Mouse (Mus musculus) hindbrain, embryonic 11.5 days (tissue): Measurements from ENCODE around the gene Prrt1. TPM values are rescaled to one million over a fixed set of nuclear protein-coding genes. Genes with fewer than 3 reads are reported as not detected.
A peak's percentile ranks its signal among the peaks of the same experiment; 100 is the strongest.

Experiments
- ATAC-seq: fragments of 200-750 bp; cut with Nextera tagmentation; 2 replicates; pipeline ENCODE4 v1.8.0; 2017; ENCODE audit warnings: mild to moderate bottlenecking, moderate TSS enrichment, moderate library complexity; ENCODE audit not compliant: low FRiP score
- DNase-seq: peaks from one replicate; pipeline ENCODE4 v3.0.0-alpha.2; 2015; ENCODE audit warnings: low spot score
- H3K27ac ChIP-seq: fragments of 300-500 bp; sonication (generic); 2 replicates; pipeline ENCODE4 v1.5.1; 2014; ENCODE audit warnings: mild to moderate bottlenecking, low read depth, low read length
- H3K27me3 ChIP-seq: fragments of 300-500 bp; sonication (generic); 2 replicates; pipeline ENCODE4 v1.6.1; 2014; ENCODE audit warnings: mild to moderate bottlenecking, low read length, moderate library complexity, mixed read lengths; ENCODE audit not compliant: control insufficient read depth, insufficient read depth
- H3K36me3 ChIP-seq: fragments of 300-500 bp; sonication (generic); 2 replicates; pipeline ENCODE4 v1.6.1; 2014; ENCODE audit warnings: mild to moderate bottlenecking, low read length, moderate library complexity, mixed read lengths; ENCODE audit not compliant: control insufficient read depth, insufficient read depth
- H3K4me1 ChIP-seq: fragments of 300-500 bp; sonication (generic); replicated peaks from 2 replicates; pipeline ENCODE4 v1.6.1; 2014; ENCODE audit warnings: low read length, mixed read lengths; ENCODE audit not compliant: control insufficient read depth, insufficient read depth
- H3K4me2 ChIP-seq: fragments of 300-500 bp; sonication (generic); replicated peaks from 2 replicates; pipeline ENCODE4 v1.6.1; 2014; ENCODE audit warnings: mild to moderate bottlenecking, low read depth, low read length
- H3K4me3 ChIP-seq: fragments of 300-500 bp; sonication (generic); 2 replicates; pipeline ENCODE4 v1.5.1; 2014; ENCODE audit warnings: low read depth, low read length
- H3K9ac ChIP-seq: fragments of 300-500 bp; sonication (generic); 2 replicates; pipeline ENCODE4 v1.6.1; 2014; ENCODE audit warnings: low read depth, low read length
- H3K9me3 ChIP-seq: fragments of 300-500 bp; sonication (generic); 2 replicates; pipeline ENCODE4 v1.6.1; 2016; ENCODE audit warnings: low read length; ENCODE audit not compliant: control insufficient read depth
- WGBS: fragments of 180-500 bp; shearing (Covaris S2); extraction: QIAGEN DNeasy Blood & Tissue Kit; methylation state at CpG from one replicate; pipeline ENCODE4 v1.1.7; 2014; 5-methylcytosine and 5-hydroxymethylcytosine counted together
- polyA plus RNA-seq: library from polyadenylated mRNA; unstranded; fragments of >200 nt; fragmentation: Nextera tagmentation; extraction: Ambion mirVana; gene quantifications from 2 replicates; pipeline ENCODE4 v1.2.1, GENCODE M21; 2014

The Prrt1 gene
- polyA plus RNA-seq, 1 experiment from 2014 or later, result 2.0 TPM

- WGBS, result 19% methylated on average over 24 of the region's 24 CpGs
- Histone ChIP-seq H3K9ac (peak overlapping the region; percentile 91), H3K4me1 (peaks cover 16% of the 10 kb centered on the region), H3K4me3 (peak overlapping the region; percentile 96), H3K4me2 (peak overlapping the region; percentile 81), H3K27me3 (no peaks in the 10 kb centered on the region), H3K27ac (peak overlapping the region; percentile 87), H3K36me3 (peaks cover 6% of the 10 kb centered on the region), H3K9me3 (no peaks in the 10 kb centered on the region)
- ATAC-seq (no peak), DNase-seq (peak; percentile 39)
Measured at GRCm38 (mm10) chr17:34604511-34605237, 24.7 kb upstream of the Prrt1 start.

GRCm38 (mm10) chr17:34605609-34606008 lies 23.7 kb upstream of the Prrt1 start:
- ATAC-seq, result peak; percentile 37
- Histone ChIP-seq H3K36me3 (no peaks in the 10 kb centered on the region), H3K4me2 (peak overlapping the region; percentile 95), H3K27me3 (no peaks in the 10 kb centered on the region), H3K9ac (peak overlapping the region; percentile 91), H3K4me3 (peak overlapping the region; percentile 96), H3K27ac (peak overlapping the region; percentile 87), H3K4me1 (peaks cover 16% of the 10 kb centered on the region), H3K9me3 (no peaks in the 10 kb centered on the region)
- 0% methylated on average over 21 of the region's 30 CpGs for WGBS
- DNase-seq, result peak; percentile 96

- Histone ChIP-seq H3K4me2 (peak overlapping the region; percentile 95), H3K9ac (peak overlapping the region; percentile 91), H3K9me3 (no peaks in the 10 kb centered on the region), H3K36me3 (no peaks in the 10 kb centered on the region), H3K27me3 (no peaks in the 10 kb centered on the region), H3K4me1 (peaks cover 16% of the 10 kb centered on the region), H3K27ac (peak overlapping the region; percentile 85), H3K4me3 (peak overlapping the region; percentile 96)
- ATAC-seq (no peak), DNase-seq (no peak)
- 18% methylated on average over 32 of the region's 32 CpGs for WGBS
Measured at GRCm38 (mm10) chr17:34606186-34607039, 22.9 kb upstream of the Prrt1 start.

GRCm38 (mm10) chr17:34607997-34608396 lies 21.3 kb upstream of the Prrt1 start:
- Histone ChIP-seq H3K9ac (no peak overlapping the region), H3K4me3 (no peak overlapping the region), H3K9me3 (no peaks in the 10 kb centered on the region), H3K27ac (no peak overlapping the region), H3K27me3 (no peaks in the 10 kb centered on the region), H3K4me1 (peaks cover 12% of the 10 kb centered on the region), H3K36me3 (0 out of 2 replicates have a peak, but pooled peaks cover 4% of the 10 kb centered on the region), H3K4me2 (no peak overlapping the region)
- no peak for ATAC-seq
- WGBS, result 90% methylated on average over 7 of the region's 7 CpGs
- DNase-seq, result no peak

GRCm38 (mm10) chr17:34611050-34611449 lies 18.3 kb upstream of the Prrt1 start:
- DNase-seq, result no peak
- no peak for ATAC-seq
- Histone ChIP-seq H3K9ac (no peak overlapping the region), H3K4me2 (no peak overlapping the region), H3K4me3 (no peak overlapping the region), H3K27me3 (no peaks in the 10 kb centered on the region), H3K36me3 (0 out of 2 replicates have a peak, but pooled peaks cover 4% of the 10 kb centered on the region), H3K4me1 (peaks cover 7% of the 10 kb centered on the region), H3K27ac (no peak overlapping the region), H3K9me3 (no peaks in the 10 kb centered on the region)
- 94% methylated on average over 8 of the region's 8 CpGs for WGBS

- no peak overlapping the region for H3K27ac ChIP-seq
- 0 out of 2 replicates have a peak, but pooled peaks cover 4% of the 10 kb centered on the region for H3K36me3 ChIP-seq
- H3K4me1 ChIP-seq, result no peaks in the 10 kb centered on the region
- no peak overlapping the region for H3K4me2 ChIP-seq
- 85% methylated on average over 11 of the region's 11 CpGs for WGBS
- ATAC-seq (no peak), DNase-seq (no peak)
- no peak overlapping the region for H3K4me3 ChIP-seq
- no peaks in the 10 kb centered on the region for H3K9me3 ChIP-seq
- no peak overlapping the region for H3K9ac ChIP-seq
- H3K27me3 ChIP-seq, result no peaks in the 10 kb centered on the region
Measured at GRCm38 (mm10) chr17:34613054-34613645, 16.2 kb upstream of the Prrt1 start.

- Histone ChIP-seq H3K4me1 (no peaks in the 10 kb centered on the region), H3K4me2 (no peak overlapping the region), H3K4me3 (no peak overlapping the region), H3K36me3 (0 out of 2 replicates have a peak, but pooled peaks cover 4% of the 10 kb centered on the region), H3K9me3 (no peaks in the 10 kb centered on the region), H3K9ac (no peak overlapping the region), H3K27ac (no peak overlapping the region), H3K27me3 (no peaks in the 10 kb centered on the region)
- no peak for ATAC-seq
- no peak for DNase-seq
- 88% methylated on average over 10 of the region's 10 CpGs for WGBS
Measured at GRCm38 (mm10) chr17:34613830-34614229, 15.5 kb upstream of the Prrt1 start.

- ATAC-seq, result no peak
- H3K4me1 ChIP-seq, result no peaks in the 10 kb centered on the region; the same call in 1 of the 2 replicates
- H3K4me2 ChIP-seq, result no peak within 1 kb of the TSS
- no peaks in the 10 kb centered on the region for H3K27me3 ChIP-seq
- H3K4me3 ChIP-seq, result no peak within 1 kb of the TSS
- 0 out of 2 replicates have a peak, but pooled peaks cover 4% of the 10 kb centered on the region for H3K36me3 ChIP-seq
- no peak within 1 kb of the TSS for H3K9ac ChIP-seq
- H3K9me3 ChIP-seq, result no peaks in the 10 kb centered on the region
- no peak within 1 kb of the TSS for H3K27ac ChIP-seq
- no peak for DNase-seq
- 68% methylated on average over 6 of the region's 6 CpGs for WGBS
Measured at GRCm38 (mm10) chr17:34615871-34616270, 13.5 kb upstream of the Prrt1 start, which contains the start of gene Egfl8. Egfl8 (minus strand) TSS chr17:34615971.
